In the genomic region with DNA sequence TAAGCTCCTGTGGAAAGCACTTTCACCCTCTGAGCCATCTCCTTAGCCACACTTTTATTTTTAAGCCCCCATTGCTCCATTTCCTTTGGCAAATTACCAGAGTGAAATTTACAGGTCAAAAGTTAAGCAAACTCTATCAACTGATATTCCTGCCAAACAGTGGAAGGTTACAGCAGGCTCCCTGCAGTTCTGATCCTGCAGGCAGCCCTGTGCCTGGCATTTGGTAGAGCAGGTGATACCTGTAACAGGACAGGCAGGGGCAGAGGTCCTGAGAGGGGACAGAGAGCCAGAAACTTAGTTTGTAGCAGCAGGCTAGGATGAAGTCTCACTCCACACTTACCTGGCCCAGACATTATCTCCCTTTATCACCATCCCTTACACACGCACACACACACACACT, we compare ENCODE assay signal across 25 mouse cellular contexts. TPM values are rescaled to one million over a fixed set of nuclear protein-coding genes. Genes with fewer than 3 reads are reported as not detected.
A peak's percentile ranks its signal among the peaks of the same experiment; 100 is the strongest.
DNase-seq lines count a peak whose midpoint lies in the region; ATAC-seq and TF ChIP-seq lines count a peak whose summit lies in the region.
"Had no signal": no experiment of that assay in that cellular context is flagged by ENCODE, and none has a peak within 500 bp of the region (broad histone marks: within the 10 kb centered on the region; RNA-seq: fewer than 3 reads in every experiment).

No protein-coding gene starts in this region.

- 48% methylated on average over 1 of the region's 1 CpGs for whole genome bisulfite sequencing in liver, embryonic 13.5 days (ENCODE audit: insufficient replicate concordance)
- 81% methylated on average over 1 of the region's 1 CpGs for WGBS in liver, embryonic 11.5 days
- 85% methylated on average over 1 of the region's 1 CpGs for WGBS in lung, embryonic 14.5 days
- 84% methylated on average over 1 of the region's 1 CpGs for WGBS in lung, postnatal 0 days
- WGBS in liver, embryonic 15.5 days (ENCODE audit: insufficient replicate concordance) = 83% methylated on average over 1 of the region's 1 CpGs
- 68% methylated on average over 1 of the region's 1 CpGs for WGBS in liver, postnatal 0 days (ENCODE audit: insufficient replicate concordance)

- H3K9me3 ChIP-seq in liver, embryonic 13.5 days (replicated peaks) = 0 out of 2 replicates have a peak, but pooled peaks cover 5% of the 10 kb centered on the region
- no peaks in the 10 kb centered on the region; the same call in 1 of the 2 replicates for H3K9me3 ChIP-seq in liver, embryonic 11.5 days (ENCODE audit: control insufficient read depth, low read length)
- H3K9me3 ChIP-seq in lung, embryonic 14.5 days (ENCODE audit: low read depth, low read length) = peaks cover 3% of the 10 kb centered on the region; the same call in 1 of the 2 replicates
- H3K9me3 ChIP-seq in lung, postnatal 0 days (ENCODE audit: low read length) = 0 out of 2 replicates have a peak, but pooled peaks cover 3% of the 10 kb centered on the region
- no peaks in the 10 kb centered on the region for H3K9me3 ChIP-seq in liver, embryonic 15.5 days (replicated peaks)
- H3K9me3 ChIP-seq in liver, postnatal 0 days (ENCODE audit: low read length) = peaks cover 2% of the 10 kb centered on the region; the same call in 1 of the 2 replicates
- H3K9me3 ChIP-seq: embryonic facial prominence, embryonic 15.5 days; forebrain, embryonic 12.5 days had no signal

- peak; percentile 65 for ATAC-seq in liver, embryonic 13.5 days (ENCODE audit: low read depth)
- no peak for ATAC-seq in liver, embryonic 11.5 days (replicated peaks; ENCODE audit: low FRiP score)
- ATAC-seq in lung, embryonic 14.5 days (ENCODE audit: insufficient read depth) = no peak
- no peak for ATAC-seq in lung, postnatal 0 days
- peak; percentile 68 for ATAC-seq in liver, embryonic 15.5 days (ENCODE audit: insufficient read depth)
- peak; percentile 58; the same call in 1 of the 2 replicates for ATAC-seq in liver, postnatal 0 days
- ATAC-seq in megakaryocyte, adult 5-6 weeks (ENCODE audit: poor library complexity, severe bottlenecking) = no peak
- ATAC-seq: forebrain, embryonic 14.5 days had no signal

- no peaks in the 10 kb centered on the region for H3K4me1 ChIP-seq in liver, embryonic 13.5 days (replicated peaks)
- no peaks in the 10 kb centered on the region for H3K4me1 ChIP-seq in liver, embryonic 11.5 days (replicated peaks; ENCODE audit: control insufficient read depth, insufficient read depth, low read length)
- no peaks in the 10 kb centered on the region for H3K4me1 ChIP-seq in lung, embryonic 14.5 days (ENCODE audit: insufficient read depth)
- H3K4me1 ChIP-seq in lung, postnatal 0 days (ENCODE audit: insufficient read depth, low read depth, low read length) = no peaks in the 10 kb centered on the region
- peaks cover 4% of the 10 kb centered on the region; the same call in 1 of the 2 replicates for H3K4me1 ChIP-seq in liver, embryonic 15.5 days (replicated peaks)
- peaks cover 4% of the 10 kb centered on the region; the same call in 1 of the 2 replicates for H3K4me1 ChIP-seq in liver, postnatal 0 days (ENCODE audit: insufficient read depth)
- H3K4me1 ChIP-seq: embryonic facial prominence, embryonic 13.5 days; embryonic facial prominence, embryonic 15.5 days; forebrain, embryonic 10.5 days; forebrain, embryonic 12.5 days had no signal

- no peak overlapping the region for H3K9ac ChIP-seq in liver, embryonic 13.5 days
- no peak overlapping the region for H3K9ac ChIP-seq in liver, embryonic 11.5 days (ENCODE audit: low read depth, low read length)
- no peak overlapping the region for H3K9ac ChIP-seq in lung, embryonic 14.5 days
- no peak overlapping the region for H3K9ac ChIP-seq in lung, postnatal 0 days (replicated peaks; ENCODE audit: low read depth)
- no peak overlapping the region for H3K9ac ChIP-seq in liver, embryonic 15.5 days
- no peak overlapping the region for H3K9ac ChIP-seq in liver, postnatal 0 days (replicated peaks)
- H3K9ac ChIP-seq: embryonic facial prominence, embryonic 13.5 days; embryonic facial prominence, embryonic 15.5 days; forebrain, embryonic 12.5 days had no signal

- TF ChIP-seq CTCF in lung, embryonic 14.5 days (IDR thresholded peaks at IDR 0.05; ENCODE audit: low read depth) = no peak
- TF ChIP-seq CTCF in lung, postnatal 0 days (IDR thresholded peaks at IDR 0.05) = no peak
- no peak for TF ChIP-seq CTCF in liver, postnatal 0 days (IDR thresholded peaks at IDR 0.05; ENCODE audit: low read depth)

- no peaks in the 10 kb centered on the region for H3K27me3 ChIP-seq in liver, embryonic 13.5 days
- no peaks in the 10 kb centered on the region for H3K27me3 ChIP-seq in liver, embryonic 11.5 days (replicated peaks; ENCODE audit: control insufficient read depth, insufficient read depth, low read length)
- no peaks in the 10 kb centered on the region for H3K27me3 ChIP-seq in lung, embryonic 14.5 days (ENCODE audit: insufficient read depth, low read length)
- H3K27me3 ChIP-seq in lung, postnatal 0 days (replicated peaks; ENCODE audit: insufficient read depth, low read length) = no peaks in the 10 kb centered on the region
- H3K27me3 ChIP-seq in liver, embryonic 15.5 days = no peaks in the 10 kb centered on the region
- H3K27me3 ChIP-seq in liver, postnatal 0 days (ENCODE audit: insufficient read depth, low read length) = no peaks in the 10 kb centered on the region
- H3K27me3 ChIP-seq: embryonic facial prominence, embryonic 13.5 days; embryonic facial prominence, embryonic 15.5 days; forebrain, embryonic 12.5 days had no signal

- no peak for DNase-seq in liver, embryonic 13.5 days
- no peak for DNase-seq in liver, embryonic 11.5 days (ENCODE audit: low spot score)
- DNase-seq in lung, embryonic 14.5 days = peak; percentile 13
- DNase-seq in lung, postnatal 0 days (ENCODE audit: low spot score) = no peak
- no peak for DNase-seq in liver, postnatal 0 days
- DNase-seq in gastrocnemius, postnatal 25 days = no peak
- DNase-seq: adrenal gland, adult 2 months; adrenal gland, postnatal 10 days; adrenal gland, postnatal 25 days; cerebellum, adult 11 months; cerebellum, adult 18-20 months; cerebellum, adult 8-10 months; cerebellum, adult 9-11 months; cerebellum, postnatal 14 days; cerebellum, postnatal 36 days; embryo, embryonic 11 days had no signal

- no peak overlapping the region for H3K4me3 ChIP-seq in liver, embryonic 13.5 days (replicated peaks)
- H3K4me3 ChIP-seq in liver, embryonic 11.5 days (ENCODE audit: low read depth, low read length) = no peak overlapping the region
- no peak overlapping the region for H3K4me3 ChIP-seq in lung, embryonic 14.5 days (ENCODE audit: low read depth, low read length)
- H3K4me3 ChIP-seq in lung, postnatal 0 days (ENCODE audit: low read depth, low read length) = no peak overlapping the region
- H3K4me3 ChIP-seq in liver, embryonic 15.5 days (replicated peaks) = no peak overlapping the region
- H3K4me3 ChIP-seq in liver, postnatal 0 days (ENCODE audit: low read depth, low read length) = no peak overlapping the region
- H3K4me3 ChIP-seq: embryonic facial prominence, embryonic 13.5 days; embryonic facial prominence, embryonic 15.5 days; erythroblast, embryonic 14.5 days; forebrain, embryonic 10.5 days; forebrain, embryonic 12.5 days had no signal

- H3K4me2 ChIP-seq in liver, embryonic 13.5 days = no peak overlapping the region
- no peak overlapping the region for H3K4me2 ChIP-seq in liver, embryonic 11.5 days
- H3K4me2 ChIP-seq in lung, embryonic 14.5 days = no peak overlapping the region
- H3K4me2 ChIP-seq in lung, postnatal 0 days (replicated peaks; ENCODE audit: low read depth, low read length) = no peak overlapping the region
- H3K4me2 ChIP-seq in liver, embryonic 15.5 days = no peak overlapping the region
- no peak overlapping the region for H3K4me2 ChIP-seq in liver, postnatal 0 days (ENCODE audit: low read depth, low read length)
- H3K4me2 ChIP-seq: embryonic facial prominence, embryonic 13.5 days; embryonic facial prominence, embryonic 15.5 days; forebrain, embryonic 12.5 days had no signal

- H3K27ac ChIP-seq in liver, embryonic 13.5 days = no peak overlapping the region
- no peak overlapping the region for H3K27ac ChIP-seq in liver, embryonic 11.5 days (ENCODE audit: low read depth, low read length)
- no peak overlapping the region for H3K27ac ChIP-seq in lung, embryonic 14.5 days (ENCODE audit: low read depth)
- H3K27ac ChIP-seq in lung, postnatal 0 days (ENCODE audit: low read length) = no peak overlapping the region
- H3K27ac ChIP-seq in liver, embryonic 15.5 days (replicated peaks) = 0 out of 2 replicates have a peak overlapping the region, but pooled peaks have one; percentile 35
- H3K27ac ChIP-seq in liver, postnatal 0 days (ENCODE audit: low read depth) = no peak overlapping the region
- H3K27ac ChIP-seq: embryonic facial prominence, embryonic 13.5 days; embryonic facial prominence, embryonic 15.5 days; forebrain, embryonic 10.5 days; forebrain, embryonic 12.5 days had no signal

- no peak for TF ChIP-seq EP300 in lung, postnatal 0 days (IDR thresholded peaks at IDR 0.05)
- TF ChIP-seq EP300 in liver, postnatal 0 days (IDR thresholded peaks at IDR 0.05; ENCODE audit: low read depth) = no peak

- no peaks in the 10 kb centered on the region for H3K36me3 ChIP-seq in liver, embryonic 13.5 days
- H3K36me3 ChIP-seq in liver, embryonic 11.5 days (ENCODE audit: control insufficient read depth, insufficient read depth, low read length) = no peaks in the 10 kb centered on the region
- no peaks in the 10 kb centered on the region for H3K36me3 ChIP-seq in lung, embryonic 14.5 days (ENCODE audit: insufficient read depth)
- no peaks in the 10 kb centered on the region for H3K36me3 ChIP-seq in lung, postnatal 0 days (ENCODE audit: insufficient read depth, low read length)
- H3K36me3 ChIP-seq in liver, embryonic 15.5 days (replicated peaks) = no peaks in the 10 kb centered on the region
- no peaks in the 10 kb centered on the region for H3K36me3 ChIP-seq in liver, postnatal 0 days (replicated peaks; ENCODE audit: insufficient read depth, low read length)
- H3K36me3 ChIP-seq: embryonic facial prominence, embryonic 13.5 days; embryonic facial prominence, embryonic 15.5 days; forebrain, embryonic 10.5 days; forebrain, embryonic 12.5 days had no signal

RNA-seq across cellular contexts. Expression of a gene that starts 35.7 kb away (rescaled TPM):
- 6.3 and 9.0 TPM in 2 replicates for polyA plus RNA-seq in liver, embryonic 13.5 days (2015; fragmentation: Nextera tagmentation; extraction: Ambion mirVana)
- 6.1 and 7.5 TPM in 2 replicates for polyA plus RNA-seq in liver, embryonic 11.5 days (2014; fragmentation: Nextera tagmentation; extraction: Ambion mirVana)
- polyA plus RNA-seq in lung, embryonic 14.5 days (2014; fragmentation: Nextera tagmentation; extraction: Ambion mirVana) = 0.65 and 1.4 TPM in 2 replicates
- 3.0 and 3.1 TPM in 2 replicates for polyA plus RNA-seq in lung, postnatal 0 days (2015; fragmentation: Nextera tagmentation; extraction: Ambion mirVana)
- 7.0 and 7.2 TPM in 2 replicates for polyA plus RNA-seq in liver, embryonic 15.5 days (2015; fragmentation: Nextera tagmentation; extraction: Ambion mirVana)
- 0.48 and 1.5 TPM in 2 replicates for polyA plus RNA-seq in liver, postnatal 0 days (2015; fragmentation: Nextera tagmentation; extraction: Ambion mirVana)
- total RNA-seq in megakaryocyte, adult 5-6 weeks (2015) = 0.27 TPM in 1 of 2 replicates, not detected in the other
- total RNA-seq in megakaryocyte, adult 5-6 weeks (2017) = not detected in 2 replicates
- total RNA-seq in gastrocnemius, postnatal 25 days (2021) = 1 to 10 TPM; 1.7 to 1.9 TPM
- polyA plus RNA-seq: adrenal gland, adult 2 months; C2C12 had no signal

Comparison
In these comparisons a context has a peak if more than half of its experiments do, and no peak if none do; other contexts are left out.
1. ATAC-seq: peak in liver, embryonic 13.5 days (single experiment), liver, embryonic 15.5 days (single experiment) and liver, postnatal 0 days (single experiment); none in liver, embryonic 11.5 days (single experiment), lung, embryonic 14.5 days (single experiment), lung, postnatal 0 days (single experiment) and megakaryocyte, adult 5-6 weeks (single experiment).